29 mouse cellular contexts compared by ENCODE assay signal in genomic region chr11:103729282-103729985, GRCm38 (mm10). TPM values are rescaled to one million over a fixed set of nuclear protein-coding genes. Genes with fewer than 3 reads are reported as not detected.
DNase-seq lines count a peak whose midpoint lies in the region; ATAC-seq and TF ChIP-seq lines count a peak whose summit lies in the region.
"Had no signal": no experiment of that assay in that cellular context is flagged by ENCODE, and none has a peak within 500 bp of the region (broad histone marks: within the 10 kb centered on the region; RNA-seq: fewer than 3 reads in every experiment).

No protein-coding gene starts in this region.

- no peak for TF ChIP-seq POLR2A in kidney, adult 2 months (IDR thresholded peaks at IDR 0.05; ENCODE audit: low read depth, low read length)

- ATAC-seq in kidney, embryonic 15.5 days (replicated peaks; ENCODE audit: low FRiP score), result no peak
- ATAC-seq in neural tube, embryonic 12.5 days (ENCODE audit: low FRiP score, low read depth), result no peak
- ATAC-seq: forebrain, embryonic 14.5 days; forebrain, postnatal 0 days; hindbrain, postnatal 0 days; Patski had no signal

- H3K4me1 ChIP-seq in heart, embryonic 10.5 days, result peaks cover 28% of the 10 kb centered on the region
- peaks cover 17% of the 10 kb centered on the region for H3K4me1 ChIP-seq in kidney, adult 2 months (ENCODE audit: control insufficient read depth, insufficient read depth, low read length)
- H3K4me1 ChIP-seq in kidney, embryonic 15.5 days, result peaks cover 14% of the 10 kb centered on the region
- no peaks in the 10 kb centered on the region for H3K4me1 ChIP-seq in neural tube, embryonic 12.5 days
- H3K4me1 ChIP-seq: embryonic facial prominence, embryonic 12.5 days; embryonic facial prominence, embryonic 15.5 days had no signal

- H3K4me3 ChIP-seq in heart, embryonic 10.5 days, result no peak overlapping the region
- no peak overlapping the region for H3K4me3 ChIP-seq in kidney, adult 2 months (ENCODE audit: insufficient read depth, low read depth, low read length)
- no peak overlapping the region for H3K4me3 ChIP-seq in kidney, embryonic 15.5 days (replicated peaks)
- H3K4me3 ChIP-seq in neural tube, embryonic 12.5 days, result no peak overlapping the region
- H3K4me3 ChIP-seq: embryonic facial prominence, embryonic 12.5 days; embryonic facial prominence, embryonic 15.5 days; gastrocnemius, adult 2 months; heart, embryonic 13.5 days had no signal

- no peak for TF ChIP-seq CTCF in kidney, adult 2 months (conservative IDR thresholded peaks at IDR 0.05; ENCODE audit: insufficient read depth, insufficient read length, low read depth, low read length)

- H3K27me3 ChIP-seq in heart, embryonic 10.5 days (ENCODE audit: insufficient read depth, poor library complexity, severe bottlenecking), result peaks cover 49% of the 10 kb centered on the region
- no peaks in the 10 kb centered on the region for H3K27me3 ChIP-seq in kidney, adult 2 months (replicated peaks; ENCODE audit: control insufficient read depth, insufficient read depth, low read length)
- peaks cover 57% of the 10 kb centered on the region for H3K27me3 ChIP-seq in kidney, embryonic 15.5 days
- peaks cover 4% of the 10 kb centered on the region; the same call in 1 of the 2 replicates for H3K27me3 ChIP-seq in neural tube, embryonic 12.5 days (replicated peaks)
- H3K27me3 ChIP-seq: embryonic facial prominence, embryonic 15.5 days; Patski had no signal

- no peak overlapping the region for H3K4me2 ChIP-seq in kidney, embryonic 15.5 days
- H3K4me2 ChIP-seq in neural tube, embryonic 12.5 days (replicated peaks), result no peak overlapping the region
- H3K4me2 ChIP-seq: embryonic facial prominence, embryonic 12.5 days; embryonic facial prominence, embryonic 15.5 days; heart, embryonic 13.5 days; hindbrain, embryonic 14.5 days had no signal

- H3K27ac ChIP-seq in heart, embryonic 10.5 days, result no peak overlapping the region
- no peak overlapping the region for H3K27ac ChIP-seq in kidney, adult 2 months (ENCODE audit: insufficient read depth, low read depth, low read length)
- no peak overlapping the region for H3K27ac ChIP-seq in kidney, embryonic 15.5 days
- H3K27ac ChIP-seq in neural tube, embryonic 12.5 days, result no peak overlapping the region
- H3K27ac ChIP-seq: embryonic facial prominence, embryonic 12.5 days; embryonic facial prominence, embryonic 15.5 days; gastrocnemius, adult 2 months; heart, embryonic 13.5 days; hindbrain, embryonic 14.5 days; hindbrain, postnatal 0 days had no signal

- peak; percentile 91 for DNase-seq in heart, adult 11 months
- DNase-seq in heart, embryonic 10.5 days (ENCODE audit: low spot score), result no peak
- peak; percentile 81 for DNase-seq in kidney, adult 2 months
- DNase-seq in neural tube, embryonic 10.5 days (ENCODE audit: extremely low spot score, low spot score), result no peak
- peak; percentile 67 to 75 for DNase-seq in kidney, postnatal 36 days
- no peak for DNase-seq in adipocyte (ENCODE audit: low spot score)
- DNase-seq: adrenal gland, adult 8-10 months; adrenal gland, postnatal 25 days; B cell, adult 2 months; cerebellum, adult 11 months; cerebellum, adult 2 months; cerebellum, adult 9-11 months; cerebellum, postnatal 25 days; forebrain, postnatal 0 days; gastrocnemius, adult 2 months; gastrocnemius, postnatal 14 days; heart, postnatal 14 days; heart, postnatal 4 days had no signal

- H3K9me3 ChIP-seq in heart, embryonic 10.5 days, result no peaks in the 10 kb centered on the region
- no peaks in the 10 kb centered on the region for H3K9me3 ChIP-seq in kidney, embryonic 15.5 days (replicated peaks)
- no peaks in the 10 kb centered on the region for H3K9me3 ChIP-seq in neural tube, embryonic 12.5 days
- H3K9me3 ChIP-seq: embryonic facial prominence, embryonic 12.5 days; embryonic facial prominence, embryonic 15.5 days; G1E had no signal

- 66% methylated on average over 9 of the region's 9 CpGs for WGBS in heart, embryonic 10.5 days
- 46% methylated on average over 9 of the region's 9 CpGs for WGBS in kidney, adult 2 months
- 70% methylated on average over 9 of the region's 9 CpGs for WGBS in kidney, embryonic 15.5 days
- WGBS in neural tube, embryonic 12.5 days, result 74% methylated on average over 9 of the region's 9 CpGs

- no peak overlapping the region for H3K9ac ChIP-seq in kidney, embryonic 15.5 days
- H3K9ac ChIP-seq in neural tube, embryonic 12.5 days, result 0 out of 2 replicates have a peak overlapping the region, but pooled peaks have one; percentile 17
- H3K9ac ChIP-seq: embryonic facial prominence, embryonic 12.5 days; embryonic facial prominence, embryonic 15.5 days; forebrain, postnatal 0 days; heart, embryonic 13.5 days; hindbrain, embryonic 14.5 days had no signal

- H3K36me3 ChIP-seq in heart, embryonic 10.5 days, result no peaks in the 10 kb centered on the region
- no peaks in the 10 kb centered on the region for H3K36me3 ChIP-seq in kidney, adult 2 months (ENCODE audit: control insufficient read depth, insufficient read depth, low read length)
- H3K36me3 ChIP-seq in kidney, embryonic 15.5 days, result no peaks in the 10 kb centered on the region
- H3K36me3 ChIP-seq in neural tube, embryonic 12.5 days, result no peaks in the 10 kb centered on the region
- H3K36me3 ChIP-seq: embryonic facial prominence, embryonic 12.5 days; embryonic facial prominence, embryonic 15.5 days; G1E; heart, embryonic 13.5 days had no signal

RNA-seq across cellular contexts. Expression of gene Wnt9b, which starts 20.2 kb away (rescaled TPM):
- polyA plus RNA-seq in heart, embryonic 10.5 days (2016; fragmentation: Nextera tagmentation; extraction: Ambion mirVana), result 1.2 and 1.6 TPM in 2 replicates
- 2.7 and 3.5 TPM in 2 replicates for polyA plus RNA-seq in kidney, adult 2 months (2012; rRNA removed)
- 7.2 and 7.7 TPM in 2 replicates for polyA plus RNA-seq in kidney, embryonic 15.5 days (2015; fragmentation: Nextera tagmentation; extraction: Ambion mirVana)
- 0.32 and 0.37 TPM in 2 replicates for polyA plus RNA-seq in neural tube, embryonic 12.5 days (2016; fragmentation: Nextera tagmentation; extraction: Ambion mirVana)
- polyA plus RNA-seq: G1E, Patski had no signal

RNA-seq across cellular contexts. Expression of gene Gosr2, which starts 31.7 kb away (rescaled TPM):
- 80.1 and 86.4 TPM in 2 replicates for polyA plus RNA-seq in heart, embryonic 10.5 days (2016; fragmentation: Nextera tagmentation; extraction: Ambion mirVana)
- 94.2 and 101 TPM in 2 replicates for polyA plus RNA-seq in kidney, adult 2 months (2012; rRNA removed)
- polyA plus RNA-seq in kidney, embryonic 15.5 days (2015; fragmentation: Nextera tagmentation; extraction: Ambion mirVana), result 80.4 and 83.9 TPM in 2 replicates
- polyA plus RNA-seq in neural tube, embryonic 12.5 days (2016; fragmentation: Nextera tagmentation; extraction: Ambion mirVana), result 85.8 and 89.2 TPM in 2 replicates

RNA-seq across cellular contexts. Expression of gene Wnt3, which starts 44.5 kb away (rescaled TPM):
- polyA plus RNA-seq in heart, embryonic 10.5 days (2016; fragmentation: Nextera tagmentation; extraction: Ambion mirVana), result 0.28 and 1.5 TPM in 2 replicates
- not detected in 2 replicates for polyA plus RNA-seq in kidney, adult 2 months (2012; rRNA removed)
- polyA plus RNA-seq in kidney, embryonic 15.5 days (2015; fragmentation: Nextera tagmentation; extraction: Ambion mirVana), result 0.19 and 0.21 TPM in 2 replicates
- 6.9 and 7.8 TPM in 2 replicates for polyA plus RNA-seq in neural tube, embryonic 12.5 days (2016; fragmentation: Nextera tagmentation; extraction: Ambion mirVana)
- polyA plus RNA-seq: G1E; heart, embryonic 13.5 days; heart, embryonic 16.5 days; Patski had no signal

Comparison
In these comparisons a context has a peak if more than half of its experiments do, and no peak if none do; other contexts are left out.
1. DNase-seq: peak in heart, adult 11 months (single experiment), kidney, adult 2 months (single experiment) and kidney, postnatal 36 days (2 of 2); none in heart, embryonic 10.5 days (single experiment), neural tube, embryonic 10.5 days (single experiment) and adipocyte (single experiment).